Mouse (Mus musculus): ENCODE results near the gene Tpd52l1.
"Not testable (repeated sequence)": the region's sequence is repeated elsewhere in the genome, so short reads cannot be mapped to it uniquely, and the experiment has no call there.

Gene Tpd52l1

DNA sequence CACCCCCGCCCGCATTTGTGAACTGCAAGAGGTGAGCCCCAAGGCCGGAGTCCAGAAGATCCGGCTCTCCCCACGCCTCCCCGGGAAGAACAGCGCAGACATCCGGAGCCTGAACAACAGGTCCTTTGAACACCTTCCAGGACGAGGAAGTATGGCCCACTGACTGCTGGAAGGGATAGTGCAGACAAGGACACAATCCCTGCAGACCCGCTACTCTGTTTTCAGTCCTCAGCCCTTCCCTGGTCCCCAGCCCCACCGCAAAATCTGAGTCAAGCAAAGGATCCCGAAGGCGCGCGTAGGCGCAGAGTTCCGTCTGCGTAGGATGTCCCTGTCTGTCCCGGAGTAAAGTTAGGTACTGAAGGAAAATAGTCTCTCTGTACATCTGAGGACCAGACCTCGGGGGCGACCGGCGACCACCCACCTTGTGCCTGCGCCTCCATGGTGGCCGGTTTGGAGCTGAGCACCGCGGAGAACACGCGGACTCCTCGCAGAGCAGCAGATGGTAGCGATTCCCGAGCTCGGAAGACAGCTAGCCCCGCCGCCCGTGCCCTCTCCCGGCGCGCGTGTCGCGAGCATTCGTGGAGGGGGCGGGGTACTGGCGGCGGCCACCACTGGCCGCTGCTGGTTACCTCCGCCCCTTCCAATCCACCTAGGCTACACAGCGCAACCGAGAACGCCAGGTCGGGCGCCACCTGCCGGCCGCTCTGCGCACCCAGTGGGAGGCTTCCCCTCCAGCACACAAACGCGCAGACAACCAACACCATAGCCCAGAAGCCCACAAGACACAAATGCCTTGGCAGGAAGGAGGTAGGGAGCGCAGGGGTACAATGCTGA lies at the start of gene Tpd52l1:
TSS of gene Tpd52l1 (minus strand) at position 668 of the 834 bp plus-strand sequence.
- DNase-seq = peak; percentile 65

DNA sequence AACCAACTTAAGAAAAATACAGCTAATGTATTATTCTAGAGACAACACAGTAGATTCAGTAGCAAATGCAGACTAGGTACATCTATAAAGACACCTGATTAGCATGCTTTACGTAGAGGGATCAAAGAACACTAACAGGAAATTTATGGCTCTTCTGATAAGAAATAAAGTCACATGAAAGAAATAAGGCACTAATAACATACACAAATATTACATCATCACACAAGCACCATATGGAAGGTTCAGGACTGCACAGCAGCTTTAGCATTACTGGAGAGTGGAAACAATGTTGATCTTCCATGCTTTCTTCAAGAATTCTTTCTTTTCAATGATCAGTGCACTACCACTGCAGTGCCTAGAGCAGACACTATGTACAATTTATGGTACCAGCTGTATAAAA lies 48.5 kb upstream of the Tpd52l1 start:
- DNase-seq = no peak

GRCm38 (mm10) chr10:31467043-31467898 lies 21.5 kb upstream of the Tpd52l1 start:
- DNase-seq = no peak

DNA sequence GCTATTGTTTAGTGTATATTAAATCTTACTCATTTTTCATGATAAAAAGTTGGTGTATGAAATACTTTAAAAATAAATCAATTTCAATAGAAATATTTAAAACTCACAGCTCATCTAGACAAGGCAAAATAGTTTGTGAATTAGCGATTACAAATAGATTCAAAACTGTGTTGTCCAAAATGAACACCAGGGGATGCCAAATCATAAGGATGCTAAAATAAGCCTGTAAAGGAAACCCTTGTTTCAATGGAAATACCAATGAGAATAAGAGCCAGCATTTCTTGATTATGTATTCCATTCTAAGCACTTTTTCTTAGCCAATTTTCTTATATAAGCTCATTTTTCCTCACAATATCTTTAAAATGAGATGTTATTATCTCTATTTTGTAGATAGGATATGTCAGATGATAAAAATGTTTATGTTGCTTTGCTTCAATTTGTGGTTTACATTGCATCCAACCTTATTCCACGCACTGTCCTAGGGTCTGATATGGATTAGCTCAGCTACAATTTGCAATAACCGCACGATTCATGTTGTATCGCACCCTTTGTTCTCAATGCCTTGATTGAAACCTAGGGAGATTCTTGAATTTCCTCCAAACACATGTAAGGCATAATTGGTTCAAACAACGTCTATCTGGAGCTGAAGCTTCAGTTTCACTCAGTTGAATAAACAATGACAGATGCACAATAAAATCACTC lies 20.2 kb upstream of the Tpd52l1 start:
- DNase-seq = no peak

DNA sequence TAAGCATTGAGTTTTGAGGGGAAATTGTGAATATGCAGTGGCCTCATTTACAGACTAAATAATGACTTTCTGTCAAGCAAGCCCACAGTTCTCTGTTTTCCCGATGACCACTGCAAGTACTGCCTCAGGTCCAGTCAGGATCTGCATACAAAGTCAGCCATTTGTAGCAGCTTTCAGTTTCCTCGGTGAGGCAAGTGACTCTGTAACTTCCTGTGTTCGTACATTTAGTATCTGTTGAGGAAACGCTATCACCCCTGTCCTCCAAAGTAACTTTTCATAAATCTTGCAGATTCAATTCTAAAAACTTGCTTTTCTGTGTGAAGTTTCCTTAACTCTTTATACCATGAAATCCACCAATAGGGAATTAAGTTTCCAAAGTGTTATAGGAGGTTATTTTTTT lies 19.7 kb upstream of the Tpd52l1 start:
- no peak for DNase-seq

DNA sequence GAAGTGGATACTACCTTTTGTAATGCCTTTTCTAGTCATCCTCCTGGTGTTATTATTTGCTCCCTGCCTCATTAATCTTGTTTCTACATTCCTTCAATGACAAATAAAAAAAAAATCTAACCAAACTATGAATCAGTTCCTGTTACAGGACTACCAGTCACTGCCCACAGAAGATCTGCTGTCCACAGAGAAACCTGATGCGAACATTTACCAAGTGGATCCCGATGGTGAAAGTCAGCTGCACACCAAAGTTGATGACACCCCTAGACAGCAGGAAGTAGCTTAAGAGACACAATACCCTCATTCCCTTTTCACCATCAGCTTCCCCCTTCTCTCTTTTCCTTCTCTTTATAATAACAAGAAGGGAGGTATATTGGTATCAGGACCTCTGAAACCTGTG lies 17.3 kb upstream of the Tpd52l1 start:
- no peak for DNase-seq

DNA sequence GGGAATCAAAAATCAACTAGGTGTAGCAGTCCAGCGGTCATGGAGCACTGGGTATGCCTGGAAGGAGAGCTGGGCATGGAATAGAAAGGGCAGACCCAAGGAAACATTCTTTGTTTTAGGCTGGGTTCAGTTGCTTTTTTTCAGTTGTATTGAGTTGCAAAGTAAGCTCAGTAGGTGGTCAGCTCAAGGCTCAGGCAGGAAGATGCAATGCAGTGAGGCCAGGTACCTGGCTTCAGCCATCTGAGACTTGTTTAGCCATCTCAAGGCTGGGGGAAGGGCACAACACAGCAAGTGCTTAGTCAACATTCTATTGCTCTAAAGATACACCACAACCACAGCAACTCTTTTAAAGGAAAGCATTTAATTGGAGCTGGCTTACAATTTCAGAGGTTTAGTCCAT lies 11.0 kb upstream of the Tpd52l1 start:
- DNase-seq = no peak

DNA sequence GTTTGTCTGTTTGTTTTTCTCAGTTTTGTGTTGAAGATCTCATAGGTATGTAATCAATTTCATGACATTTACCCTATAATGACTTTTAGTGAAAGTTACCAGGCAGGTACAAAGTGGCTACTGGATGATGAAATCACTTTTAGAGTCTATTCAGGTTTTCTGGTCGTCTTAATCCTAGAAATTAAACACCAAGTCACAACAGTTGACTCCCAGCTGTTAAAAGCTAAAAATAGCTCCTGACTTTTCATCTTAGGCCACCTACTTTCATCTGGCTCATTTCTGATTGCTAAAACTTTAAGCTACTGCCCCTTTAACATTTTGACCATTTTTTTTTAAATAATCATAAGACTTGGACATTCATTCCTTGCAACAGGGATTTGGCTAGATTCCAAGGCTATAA lies 1.3 kb upstream of the Tpd52l1 start:
- DNase-seq = no peak

- no peak for DNase-seq
Measured at GRCm38 (mm10) chr10:31444206-31444605, 1.6 kb downstream of the Tpd52l1 start.

DNA sequence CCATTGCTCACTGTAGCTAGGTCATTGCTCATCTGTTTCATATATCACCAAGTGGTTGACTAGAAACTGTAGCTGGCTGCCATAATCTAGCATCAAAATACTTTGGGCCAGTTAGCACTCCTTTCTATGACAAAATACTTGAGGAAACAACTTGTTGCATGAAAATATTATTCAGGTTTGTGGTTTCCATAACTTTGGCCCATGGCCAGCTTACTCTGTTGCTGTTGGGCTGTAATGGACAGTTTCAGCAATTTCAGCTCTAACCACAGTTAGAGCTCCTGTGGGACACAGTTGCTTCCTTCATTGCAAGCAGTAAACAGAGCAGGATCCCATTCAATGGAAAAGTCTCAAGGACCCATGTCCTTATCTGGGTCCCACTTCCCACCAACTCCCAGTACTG lies 4.3 kb downstream of the Tpd52l1 start:
- no peak for DNase-seq

- no peak for DNase-seq
Measured at GRCm38 (mm10) chr10:31436047-31436446, 9.7 kb downstream of the Tpd52l1 start.

DNA sequence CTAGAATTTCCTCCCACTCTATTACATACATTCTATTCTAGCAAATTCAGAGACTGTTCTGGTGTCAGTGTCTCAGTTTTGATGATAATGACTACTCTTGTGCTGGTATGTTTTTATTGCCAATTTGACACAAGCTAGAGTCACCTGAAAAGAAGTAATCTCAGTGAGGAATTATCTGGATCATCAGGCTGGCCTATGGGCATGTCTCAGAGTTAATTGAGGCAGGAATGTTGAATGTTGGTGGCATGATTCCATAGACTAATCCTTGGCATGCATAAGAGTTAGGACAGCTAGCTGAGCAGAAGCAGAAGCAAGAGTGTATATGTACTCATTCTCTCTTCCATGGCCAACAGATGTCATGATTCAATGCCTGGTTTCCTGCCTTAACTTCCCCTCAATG lies 27.8 kb downstream of the Tpd52l1 start:
- DNase-seq = no peak

DNA sequence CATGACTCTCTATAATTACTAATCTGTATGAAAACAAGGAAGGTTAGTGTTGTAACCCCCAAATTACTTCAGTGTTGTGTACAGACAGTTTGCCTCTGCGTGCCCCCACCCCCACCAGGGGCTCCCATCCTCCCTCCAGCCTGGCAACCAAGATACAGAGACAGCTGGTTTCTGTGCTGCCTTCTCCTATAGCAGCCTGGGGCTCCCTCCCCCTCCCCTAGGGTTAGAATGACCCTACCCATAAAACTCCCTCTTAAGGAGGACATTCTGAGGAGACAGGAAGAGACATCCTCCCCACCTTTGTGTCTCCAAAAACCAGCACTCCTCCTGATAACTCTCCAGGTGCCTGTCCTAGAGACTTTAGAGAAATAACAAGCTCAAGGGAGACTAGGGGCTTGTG lies 52.8 kb downstream of the Tpd52l1 start:
- no peak for DNase-seq

- no peak for DNase-seq
Measured at GRCm38 (mm10) chr10:31390777-31391395, 54.9 kb downstream of the Tpd52l1 start.

DNA sequence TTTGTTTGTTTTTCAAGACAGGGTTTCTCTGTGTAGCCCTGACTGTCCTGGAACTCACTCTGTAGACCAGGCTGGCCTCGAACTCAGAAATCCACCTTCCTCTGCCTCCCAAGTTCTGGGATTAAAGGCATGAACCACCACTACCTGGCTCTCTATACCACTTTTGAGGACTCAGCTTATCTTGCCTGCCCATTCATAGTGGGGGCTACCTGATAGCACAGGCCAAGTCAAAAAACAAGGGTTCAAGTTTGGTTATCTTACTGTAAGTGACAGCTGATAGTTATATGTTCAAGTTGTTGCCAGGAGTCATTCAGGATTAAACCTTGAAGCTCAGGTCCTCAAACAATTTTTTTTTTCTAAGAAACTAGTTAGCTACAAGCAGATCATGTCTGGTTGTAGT lies 57.2 kb downstream of the Tpd52l1 start:
- DNase-seq = not testable (repeated sequence)

GRCm38 (mm10) chr10:31370200-31370599 lies 75.6 kb downstream of the Tpd52l1 start:
- DNase-seq = not testable (repeated sequence)

GRCm38 (mm10) chr10:31359749-31360148 lies 86.0 kb downstream of the Tpd52l1 start:
- DNase-seq = no peak

GRCm38 (mm10) chr10:31354886-31355461 lies 90.8 kb downstream of the Tpd52l1 start:
- DNase-seq = no peak

DNA sequence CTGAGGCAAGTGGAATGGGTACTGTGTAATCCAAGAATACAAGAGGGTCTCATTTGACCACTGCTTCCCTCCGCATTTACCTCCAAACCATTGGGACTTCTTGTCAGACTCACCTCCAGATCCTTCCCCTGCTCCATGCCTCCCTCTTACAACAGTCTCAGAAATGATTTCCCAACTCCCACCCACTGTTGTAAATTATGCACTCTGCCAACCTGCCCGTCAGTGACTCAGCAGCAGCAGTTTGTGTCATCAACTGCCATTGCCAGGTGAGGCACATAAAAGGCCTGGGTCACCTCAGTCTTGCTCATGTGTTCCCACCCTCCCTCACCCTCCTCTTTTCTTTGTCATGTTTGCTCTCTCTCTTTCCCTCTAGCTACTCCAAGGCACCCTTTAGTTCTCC lies 91.6 kb downstream of the Tpd52l1 start:
- DNase-seq = no peak

DNA sequence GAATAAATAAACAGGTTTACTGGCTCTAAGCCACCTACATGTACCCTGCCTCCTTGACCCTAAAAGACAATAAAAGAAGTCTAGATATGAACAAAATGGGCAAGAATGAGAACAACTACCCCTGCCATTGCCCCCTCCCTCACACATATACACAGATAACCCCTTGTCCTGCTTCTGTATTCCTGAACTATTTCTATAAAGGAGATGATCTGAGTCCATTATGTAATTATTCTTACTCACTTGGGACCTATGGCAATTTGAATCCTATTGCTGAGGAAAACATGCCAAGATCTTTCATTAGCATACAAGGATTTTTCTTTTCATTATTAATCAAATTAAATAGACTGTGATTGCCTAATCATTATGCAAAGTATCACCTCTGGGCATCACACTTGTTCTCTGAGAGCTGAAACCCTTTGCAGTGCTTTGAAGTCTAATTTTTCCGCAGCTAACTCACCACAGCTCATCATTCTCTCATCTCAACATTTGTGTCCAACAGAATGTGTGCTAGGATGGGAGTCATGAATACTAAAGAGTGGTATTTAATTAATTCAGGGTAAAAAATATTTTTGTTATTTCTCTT lies 92.8 kb downstream of the Tpd52l1 start:
- no peak for DNase-seq

DNA sequence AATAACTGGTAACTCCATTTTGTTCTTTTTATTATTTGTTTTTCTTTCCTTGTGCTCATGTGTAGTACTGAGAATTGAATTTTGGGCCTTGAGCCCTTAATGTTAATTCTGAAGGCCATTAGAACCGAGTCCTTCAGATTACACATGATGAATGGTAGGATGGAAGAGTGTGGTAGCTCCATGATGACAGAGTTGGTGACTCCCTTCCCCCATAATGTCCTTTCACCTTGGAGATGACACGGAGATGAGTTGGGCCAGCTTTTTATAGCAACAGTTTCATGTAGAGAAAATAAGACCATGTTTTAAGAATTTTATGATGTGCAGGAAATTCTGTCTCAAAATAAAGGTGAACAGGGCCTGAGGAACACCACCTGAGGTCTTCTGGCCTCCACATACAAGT lies 94.7 kb downstream of the Tpd52l1 start:
- no peak for DNase-seq

- DNase-seq = no peak
Measured at GRCm38 (mm10) chr10:31346401-31346800, 99.4 kb downstream of the Tpd52l1 start.

Measured in thymus, postnatal 14 days (tissue).